In the genomic region with DNA sequence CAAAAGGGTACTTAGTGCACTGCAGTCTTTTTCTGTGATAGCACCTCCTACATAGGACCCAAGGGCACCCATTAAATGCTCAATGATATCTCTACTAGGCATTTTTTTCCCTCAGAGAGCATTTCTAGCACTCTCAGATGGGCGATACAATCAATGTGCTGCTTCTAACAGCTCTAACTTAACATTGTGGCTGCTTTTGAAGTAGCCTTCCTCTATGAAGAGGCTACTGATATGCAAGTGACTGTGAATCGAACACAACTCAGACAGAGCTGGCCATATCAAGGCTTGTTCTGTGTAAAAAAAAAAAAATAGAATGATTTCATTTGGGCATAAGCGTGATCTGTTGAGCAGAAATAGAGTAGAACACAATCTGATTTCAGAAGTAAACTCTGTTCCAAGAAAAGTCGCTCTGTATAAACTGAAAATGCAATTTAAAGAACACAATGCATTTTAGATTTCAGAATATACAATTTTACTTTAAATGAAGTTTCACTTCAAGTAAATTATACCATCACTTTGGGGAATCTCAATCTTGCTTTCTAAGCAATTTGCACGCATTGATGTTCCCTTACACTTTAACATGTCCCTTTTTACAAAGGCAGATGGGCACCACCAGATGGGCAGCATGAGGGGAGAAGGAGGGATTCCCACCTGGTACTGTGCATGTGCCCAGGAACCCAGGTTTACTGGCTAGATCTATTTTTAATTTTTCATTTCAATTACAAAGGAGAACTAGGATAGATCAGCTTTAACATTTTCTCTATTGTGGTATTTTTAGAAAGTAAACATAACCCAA, we compare ENCODE assay signal across 18 mouse cellular contexts.
DNase-seq lines count a peak whose midpoint lies in the region; ATAC-seq lines count a peak whose summit lies in the region.
"Had no signal": no experiment of that assay in that cellular context is flagged by ENCODE, and none has a peak within 500 bp of the region (broad histone marks: within the 10 kb centered on the region; RNA-seq: fewer than 3 reads in every experiment).

No protein-coding gene starts in this region.

- H3K4me1 ChIP-seq in kidney, embryonic 14.5 days (ENCODE audit: control insufficient read depth, insufficient read depth, low read length), result no peaks in the 10 kb centered on the region
- H3K4me1 ChIP-seq: embryonic facial prominence, embryonic 13.5 days; heart, embryonic 12.5 days; intestine, embryonic 15.5 days; liver, embryonic 13.5 days had no signal

- no peaks in the 10 kb centered on the region for H3K9me3 ChIP-seq in kidney, embryonic 14.5 days (ENCODE audit: control insufficient read depth, low read length)
- H3K9me3 ChIP-seq: intestine, embryonic 15.5 days; liver, embryonic 13.5 days had no signal

- H3K27me3 ChIP-seq in kidney, embryonic 14.5 days (ENCODE audit: control insufficient read depth, insufficient read depth, low read length), result no peaks in the 10 kb centered on the region
- H3K27me3 ChIP-seq: embryonic facial prominence, embryonic 13.5 days; heart, embryonic 12.5 days; intestine, embryonic 15.5 days; liver, embryonic 13.5 days had no signal

- H3K27ac ChIP-seq in kidney, embryonic 14.5 days (ENCODE audit: low read depth, low read length), result no peak overlapping the region
- H3K27ac ChIP-seq: embryonic facial prominence, embryonic 13.5 days; intestine, embryonic 15.5 days; kidney, postnatal 0 days; liver, embryonic 13.5 days; stomach, postnatal 0 days had no signal

- no peak overlapping the region for H3K4me3 ChIP-seq in kidney, embryonic 14.5 days (ENCODE audit: low read length)
- H3K4me3 ChIP-seq: embryonic facial prominence, embryonic 13.5 days; heart, embryonic 12.5 days; intestine, embryonic 15.5 days; liver, embryonic 13.5 days had no signal

- H3K4me2 ChIP-seq in kidney, embryonic 14.5 days (replicated peaks; ENCODE audit: low read depth, low read length), result no peak overlapping the region
- H3K4me2 ChIP-seq: embryonic facial prominence, embryonic 13.5 days; heart, embryonic 12.5 days; intestine, embryonic 15.5 days; liver, embryonic 13.5 days had no signal

- intact Hi-C loops in left cerebral cortex, postnatal 4 days (cut with DNase I), result no loop called here

- WGBS in kidney, embryonic 14.5 days, result 88% methylated on average over 5 of the region's 5 CpGs

- no peaks in the 10 kb centered on the region for H3K36me3 ChIP-seq in kidney, embryonic 14.5 days (ENCODE audit: control insufficient read depth, insufficient read depth, low read length)
- H3K36me3 ChIP-seq: embryonic facial prominence, embryonic 13.5 days; G1E; heart, embryonic 12.5 days; intestine, embryonic 15.5 days; liver, embryonic 13.5 days had no signal

- H3K9ac ChIP-seq in kidney, embryonic 14.5 days (ENCODE audit: low read depth, low read length), result no peak overlapping the region
- H3K9ac ChIP-seq: embryonic facial prominence, embryonic 13.5 days; heart, embryonic 12.5 days; intestine, embryonic 15.5 days; liver, embryonic 13.5 days had no signal

- no peak for ATAC-seq in kidney, embryonic 14.5 days (ENCODE audit: low FRiP score, low TSS enrichment)
- ATAC-seq: intestine, embryonic 15.5 days; lung, postnatal 0 days had no signal

- DNase-seq in left cerebral cortex, postnatal 4 days, result peak; percentile 52
- DNase-seq in left cerebral cortex, adult 18-20 months (ENCODE audit: low spot score in 2 of 2), result no peak
- peak; percentile 85 for DNase-seq in cerebellum, adult 11-12 months
- peak; percentile 83 to 85 for DNase-seq in cerebellum, postnatal 36 days
- peak; percentile 48 to 89 for DNase-seq in layer of hippocampus, postnatal 14 days (ENCODE audit: low spot score in 2 of 2)
- DNase-seq in adrenal gland, adult 18-20 months (ENCODE audit: low spot score in 2 of 2), result no peak
- no peak for DNase-seq in liver
- DNase-seq: adrenal gland, postnatal 25 days; liver, embryonic 13.5 days; spleen, adult 18-20 months had no signal

Comparison
In these comparisons a context has a peak if more than half of its experiments do, and no peak if none do; other contexts are left out.
1. DNase-seq: peak in left cerebral cortex, postnatal 4 days (single experiment), cerebellum, adult 11-12 months (single experiment), cerebellum, postnatal 36 days (2 of 2) and layer of hippocampus, postnatal 14 days (2 of 2); none in left cerebral cortex, adult 18-20 months (0 of 2), adrenal gland, adult 18-20 months (0 of 2) and liver (single experiment).